Mouse (Mus musculus): ENCODE results near the gene Il16. TPM values are rescaled to one million over a fixed set of nuclear protein-coding genes. Genes with fewer than 3 reads are reported as not detected.
"Not testable (repeated sequence)": the region's sequence is repeated elsewhere in the genome, so short reads cannot be mapped to it uniquely, and the experiment has no call there.

The Il16 gene
- polyA plus RNA-seq, 1 experiment from 2014 or later: 1.9 TPM

DNA sequence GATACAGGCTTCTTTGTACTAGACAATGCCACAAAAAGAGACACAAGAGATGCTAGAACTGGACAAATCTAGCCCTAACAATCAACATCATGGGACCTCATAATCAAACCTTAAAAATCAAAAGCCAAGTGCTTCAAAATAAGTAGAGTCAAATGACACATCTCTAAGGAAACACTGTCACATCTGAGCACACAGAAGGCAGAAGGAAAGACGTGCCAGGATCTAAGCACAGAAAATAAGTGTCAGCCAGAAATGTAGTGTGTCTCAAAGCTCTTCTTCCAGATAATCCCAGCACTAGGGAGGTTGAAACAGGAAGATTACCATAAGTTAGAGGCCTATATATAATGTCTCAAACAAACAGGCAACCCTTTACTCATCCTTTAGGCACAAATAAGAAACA lies 31.9 kb downstream of the Il16 start:
- Histone ChIP-seq H3K27ac (no peak overlapping the region), H3K4me1 (0 out of 2 replicates have a peak, but pooled peaks cover 3% of the 10 kb centered on the region), H3K9me3 (replicated peaks) (0 out of 2 replicates have a peak, but pooled peaks cover 6% of the 10 kb centered on the region), H3K36me3 (no peaks in the 10 kb centered on the region), H3K4me3 (no peak overlapping the region), H3K9ac (no peak overlapping the region), H3K27me3 (no peaks in the 10 kb centered on the region), H3K4me2 (replicated peaks) (no peak overlapping the region)
- 78% methylated on average over 1 of the region's 1 CpGs for WGBS
- ATAC-seq (ENCODE audit: low FRiP score): no peak

DNA sequence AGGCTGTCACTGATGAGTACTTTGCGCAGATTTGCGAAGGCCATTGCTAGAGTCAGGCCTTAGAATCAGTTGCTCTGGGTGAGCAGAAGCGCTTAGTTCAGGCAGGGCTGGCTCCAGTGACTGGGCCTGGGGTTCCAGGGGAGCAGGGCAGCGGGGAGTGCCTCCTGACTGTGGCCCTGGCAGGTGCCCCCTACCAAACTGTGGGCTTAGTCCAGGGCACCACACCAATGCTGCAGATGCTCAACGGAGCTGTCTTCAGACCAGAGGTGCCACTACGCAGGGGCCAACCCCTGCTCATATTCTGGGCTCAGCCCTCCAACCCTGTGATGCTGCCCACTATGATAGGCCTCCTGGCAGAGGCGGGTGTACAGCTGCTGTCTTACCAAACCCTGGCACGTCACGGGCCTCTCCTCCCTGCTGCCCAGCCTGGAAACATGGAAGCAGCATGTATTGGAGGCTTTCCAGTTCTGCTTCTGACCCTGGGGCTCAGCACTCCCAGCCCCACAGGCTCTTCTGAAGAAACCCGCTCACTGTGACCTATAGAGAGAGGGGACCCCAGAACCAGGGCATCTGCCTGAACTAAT lies 33.8 kb downstream of the Il16 start:
- not testable (repeated sequence) for H3K36me3 ChIP-seq; H3K4me2 ChIP-seq (replicated peaks); H3K4me3 ChIP-seq; H3K4me1 ChIP-seq; H3K27ac ChIP-seq; ATAC-seq (ENCODE audit: low FRiP score); H3K27me3 ChIP-seq; H3K9me3 ChIP-seq (replicated peaks); H3K9ac ChIP-seq
- 84% methylated on average over 10 of the region's 10 CpGs for WGBS

DNA sequence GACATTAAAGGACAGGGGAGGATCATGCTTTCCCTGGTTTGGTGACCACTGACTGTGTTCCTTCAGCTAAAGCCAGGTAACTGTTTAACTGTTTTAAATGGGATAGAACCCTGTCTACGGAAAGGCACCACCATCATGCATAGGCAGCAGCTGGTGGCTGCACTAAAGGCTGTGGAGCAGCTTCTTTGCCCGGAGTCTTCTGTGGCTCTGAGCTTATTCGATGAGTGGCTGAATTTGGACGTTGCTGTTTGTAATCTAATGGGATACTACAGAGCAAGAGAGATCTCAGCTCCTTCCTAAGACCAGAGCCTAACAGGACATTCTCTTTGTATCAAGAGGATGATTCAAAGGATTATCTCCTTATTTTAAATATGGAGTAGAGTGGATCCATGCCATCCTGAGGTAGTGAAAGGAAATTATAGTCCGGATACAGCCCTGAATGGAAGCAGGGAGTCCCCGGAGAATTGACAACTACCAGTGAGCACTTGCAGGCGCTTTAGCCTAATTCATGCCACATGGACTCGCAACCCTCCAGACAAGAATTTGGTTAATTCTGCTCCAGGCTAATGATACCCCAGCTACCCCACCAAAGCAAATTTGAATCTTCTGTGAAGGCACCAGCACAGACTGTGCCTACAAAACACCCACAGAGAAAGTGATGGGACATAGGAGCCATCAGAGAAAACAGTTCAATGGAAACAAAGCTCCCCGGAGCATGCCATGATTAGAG lies 42.3 kb downstream of the Il16 start:
- Histone ChIP-seq H3K27me3 (no peaks in the 10 kb centered on the region), H3K36me3 (no peaks in the 10 kb centered on the region), H3K4me2 (replicated peaks) (no peak overlapping the region), H3K9me3 (replicated peaks) (no peaks in the 10 kb centered on the region), H3K9ac (no peak overlapping the region), H3K4me1 (peaks cover 4% of the 10 kb centered on the region; the same call in 1 of the 2 replicates), H3K27ac (no peak overlapping the region), H3K4me3 (no peak overlapping the region)
- no peak for ATAC-seq (ENCODE audit: low FRiP score)
- WGBS: 70% methylated on average over 9 of the region's 9 CpGs

DNA sequence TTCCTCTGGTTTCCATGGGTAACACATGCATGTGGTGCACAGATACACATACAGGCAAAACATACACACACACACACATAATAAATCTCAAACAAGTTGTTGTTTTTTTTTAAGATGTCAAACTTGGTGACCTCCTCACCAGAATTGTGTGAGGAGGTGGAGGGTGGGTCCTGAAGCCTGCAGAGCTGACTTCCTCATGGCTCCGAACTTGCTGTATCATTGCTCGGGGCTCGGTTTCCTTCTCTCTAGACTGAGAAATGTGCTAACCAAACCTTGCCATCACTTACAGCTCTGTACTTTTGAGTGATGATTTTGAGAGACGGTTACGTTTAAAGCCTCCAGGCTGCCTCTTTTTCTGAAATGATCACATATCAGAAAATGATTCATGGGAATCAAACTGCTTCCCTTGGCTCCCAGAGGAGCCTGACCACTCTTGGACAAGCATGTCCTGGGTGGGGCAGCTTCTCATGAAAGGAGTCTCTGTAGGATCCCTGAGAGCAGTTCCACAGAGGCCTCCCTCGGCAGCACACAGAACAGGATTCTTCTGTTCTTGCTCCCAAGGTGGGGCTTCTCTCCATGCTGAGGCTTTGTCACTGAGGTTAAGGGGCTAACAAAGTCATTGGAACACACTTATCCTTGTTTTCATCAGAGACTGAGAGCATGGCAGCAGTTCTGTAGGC lies 46.3 kb downstream of the Il16 start:
- no peak overlapping the region for H3K9ac ChIP-seq

GRCm38 (mm10) chr7:83695449-83696212 lies 49.9 kb downstream of the Il16 start:
- Histone ChIP-seq H3K27me3 (no peaks in the 10 kb centered on the region), H3K4me3 (no peak overlapping the region), H3K4me2 (replicated peaks) (no peak overlapping the region), H3K4me1 (no peaks in the 10 kb centered on the region), H3K27ac (no peak overlapping the region), H3K9me3 (replicated peaks) (no peaks in the 10 kb centered on the region), H3K36me3 (no peaks in the 10 kb centered on the region), H3K9ac (no peak overlapping the region)
- ATAC-seq (ENCODE audit: low FRiP score): no peak
- 29% methylated on average over 6 of the region's 6 CpGs for WGBS

More for the DNA sequence above, 46.3 kb downstream of the Il16 start:
- 74% methylated on average over 6 of the region's 6 CpGs for WGBS
- Histone ChIP-seq H3K36me3 (no peaks in the 10 kb centered on the region), H3K4me3 (no peak overlapping the region), H3K4me2 (replicated peaks) (no peak overlapping the region), H3K27me3 (no peaks in the 10 kb centered on the region), H3K9me3 (replicated peaks) (no peaks in the 10 kb centered on the region), H3K4me1 (peaks cover 4% of the 10 kb centered on the region; the same call in 1 of the 2 replicates), H3K27ac (no peak overlapping the region)
- ATAC-seq (ENCODE audit: low FRiP score): no peak

DNA sequence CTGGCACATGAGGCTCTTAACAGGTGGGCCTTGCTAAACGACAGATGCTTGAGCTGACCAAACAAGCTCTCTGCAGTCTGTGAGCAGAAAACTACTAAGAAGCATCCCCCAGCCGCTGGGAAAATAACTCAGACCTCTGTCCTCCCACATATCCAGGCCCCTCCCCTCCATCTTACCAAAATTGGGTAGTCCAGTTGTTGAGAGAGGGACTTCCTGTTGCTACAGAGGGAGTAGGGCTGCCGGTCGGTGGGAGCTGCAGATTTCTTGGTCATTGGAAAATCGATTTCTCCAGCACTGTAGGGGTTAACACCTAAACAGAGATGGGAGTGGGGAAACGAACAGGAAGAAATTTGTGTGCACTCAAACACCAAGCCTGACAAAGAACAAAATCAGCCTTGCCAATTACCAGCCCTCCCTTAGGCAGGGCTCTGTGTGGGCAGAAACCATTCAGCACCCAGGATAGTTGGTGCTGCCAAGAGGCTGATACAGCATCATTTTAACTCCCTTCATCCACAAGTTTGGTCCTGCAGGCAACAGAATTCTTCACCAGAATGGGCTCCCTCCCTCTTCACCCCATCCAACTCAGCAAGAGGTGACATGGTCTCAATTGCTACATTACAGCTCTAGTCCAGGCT lies 62.8 kb downstream of the Il16 start:
- Histone ChIP-seq H3K4me1 (no peaks in the 10 kb centered on the region), H3K4me2 (replicated peaks) (no peak overlapping the region), H3K27me3 (no peaks in the 10 kb centered on the region), H3K4me3 (no peak overlapping the region), H3K27ac (no peak overlapping the region), H3K9me3 (replicated peaks) (no peaks in the 10 kb centered on the region), H3K36me3 (no peaks in the 10 kb centered on the region), H3K9ac (no peak overlapping the region)
- WGBS: 52% methylated on average over 6 of the region's 6 CpGs
- no peak for ATAC-seq (ENCODE audit: low FRiP score)

DNA sequence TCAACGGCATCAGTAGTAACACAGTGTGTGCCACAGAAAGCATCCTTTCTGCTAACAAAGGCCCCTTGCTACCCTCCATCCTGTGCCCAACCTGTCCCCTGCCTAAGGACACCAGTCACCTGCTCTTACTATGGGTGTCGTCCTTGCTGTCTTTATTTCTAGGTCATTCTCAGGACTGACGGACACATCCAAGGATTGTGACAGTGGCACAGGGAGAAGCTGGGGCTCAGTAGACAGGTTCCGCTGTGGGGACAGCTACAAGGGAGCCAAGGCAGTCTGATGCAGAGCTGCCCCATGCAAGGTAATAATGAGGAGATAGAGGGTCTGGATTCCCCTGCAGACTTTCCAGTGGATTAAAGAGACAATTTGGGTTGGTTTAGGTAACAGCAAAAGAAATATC lies 67.0 kb downstream of the Il16 start:
- Histone ChIP-seq H3K27me3 (no peaks in the 10 kb centered on the region), H3K9ac (no peak overlapping the region)
- 93% methylated on average over 4 of the region's 4 CpGs for WGBS

DNA sequence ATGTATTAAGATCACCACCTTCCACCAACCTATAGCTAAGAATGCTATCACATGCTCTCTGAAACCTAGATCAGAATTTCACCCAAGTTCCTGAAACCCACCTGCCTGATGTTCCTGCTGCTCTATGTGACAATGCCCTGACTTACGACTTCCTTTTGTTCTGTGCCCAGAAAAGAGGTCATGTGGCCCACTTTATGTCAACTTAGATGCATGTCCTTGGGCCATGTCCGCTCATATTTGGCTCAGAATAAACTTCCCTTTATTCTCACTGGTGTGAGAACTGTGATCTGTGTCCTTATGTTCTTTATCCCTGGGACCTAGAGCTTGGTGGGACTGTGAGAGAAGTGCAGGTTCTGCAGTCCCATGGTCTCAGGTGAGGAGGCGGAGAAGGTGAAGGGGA lies 68.2 kb downstream of the Il16 start:
- H3K4me3 ChIP-seq: no peak overlapping the region
- no peaks in the 10 kb centered on the region for H3K27me3 ChIP-seq
- no peak overlapping the region for H3K9ac ChIP-seq
- H3K27ac ChIP-seq: no peak overlapping the region
- H3K4me2 ChIP-seq (replicated peaks): no peak overlapping the region
- no peak for ATAC-seq (ENCODE audit: low FRiP score)
- no peaks in the 10 kb centered on the region for H3K36me3 ChIP-seq
- H3K4me1 ChIP-seq: no peaks in the 10 kb centered on the region
- 0 out of 2 replicates have a peak, but pooled peaks cover 5% of the 10 kb centered on the region for H3K9me3 ChIP-seq (replicated peaks)
- WGBS: 86% methylated on average over 3 of the region's 3 CpGs

More for the DNA sequence above, 67.0 kb downstream of the Il16 start:
- no peaks in the 10 kb centered on the region for H3K4me1 ChIP-seq
- no peak overlapping the region for H3K4me2 ChIP-seq (replicated peaks)
- H3K4me3 ChIP-seq: no peak overlapping the region
- 0 out of 2 replicates have a peak, but pooled peaks cover 5% of the 10 kb centered on the region for H3K9me3 ChIP-seq (replicated peaks)
- H3K27ac ChIP-seq: no peak overlapping the region
- no peaks in the 10 kb centered on the region for H3K36me3 ChIP-seq
- no peak for ATAC-seq (ENCODE audit: low FRiP score)

GRCm38 (mm10) chr7:83675545-83676254 lies 69.8 kb downstream of the Il16 start:
- WGBS: 39% methylated on average over 5 of the region's 5 CpGs
- 0 out of 2 replicates have a peak, but pooled peaks cover 5% of the 10 kb centered on the region for H3K9me3 ChIP-seq (replicated peaks)
- H3K4me1 ChIP-seq: no peaks in the 10 kb centered on the region
- H3K36me3 ChIP-seq: no peaks in the 10 kb centered on the region
- ATAC-seq (ENCODE audit: low FRiP score): no peak
- H3K4me2 ChIP-seq (replicated peaks): no peak overlapping the region
- no peak overlapping the region for H3K9ac ChIP-seq
- no peak overlapping the region for H3K27ac ChIP-seq
- no peak overlapping the region for H3K4me3 ChIP-seq
- H3K27me3 ChIP-seq: no peaks in the 10 kb centered on the region

GRCm38 (mm10) chr7:83671573-83671972 lies 74.0 kb downstream of the Il16 start:
- 89% methylated on average over 6 of the region's 6 CpGs for WGBS
- Histone ChIP-seq H3K4me3 (no peak overlapping the region), H3K4me2 (replicated peaks) (no peak overlapping the region)

GRCm38 (mm10) chr7:83668724-83669123 lies 76.8 kb downstream of the Il16 start:
- no peaks in the 10 kb centered on the region for H3K4me1 ChIP-seq
- no peaks in the 10 kb centered on the region for H3K27me3 ChIP-seq
- no peaks in the 10 kb centered on the region for H3K9me3 ChIP-seq (replicated peaks)
- no peak for ATAC-seq (ENCODE audit: low FRiP score)
- 12% methylated on average over 1 of the region's 1 CpGs for WGBS
- no peak overlapping the region for H3K27ac ChIP-seq
- no peak overlapping the region for H3K4me3 ChIP-seq
- H3K36me3 ChIP-seq: no peaks in the 10 kb centered on the region
- no peak overlapping the region for H3K4me2 ChIP-seq (replicated peaks)
- H3K9ac ChIP-seq: no peak overlapping the region

More at GRCm38 (mm10) chr7:83671573-83671972, 74.0 kb downstream of the Il16 start:
- Histone ChIP-seq H3K36me3 (no peaks in the 10 kb centered on the region), H3K27me3 (no peaks in the 10 kb centered on the region), H3K9ac (no peak overlapping the region), H3K27ac (no peak overlapping the region), H3K9me3 (replicated peaks) (0 out of 2 replicates have a peak, but pooled peaks cover 5% of the 10 kb centered on the region), H3K4me1 (no peaks in the 10 kb centered on the region)
- no peak for ATAC-seq (ENCODE audit: low FRiP score)

Measured in hindbrain, embryonic 12.5 days (tissue).